Mouse (Mus musculus): Measurements from ENCODE around the gene Fbxw4. TPM values are rescaled to one million over a fixed set of nuclear protein-coding genes. Genes with fewer than 3 reads are reported as not detected.

Fbxw4 gene
- polyA plus RNA-seq, 1 experiment from 2014 or later: 9.2 TPM

DNA sequence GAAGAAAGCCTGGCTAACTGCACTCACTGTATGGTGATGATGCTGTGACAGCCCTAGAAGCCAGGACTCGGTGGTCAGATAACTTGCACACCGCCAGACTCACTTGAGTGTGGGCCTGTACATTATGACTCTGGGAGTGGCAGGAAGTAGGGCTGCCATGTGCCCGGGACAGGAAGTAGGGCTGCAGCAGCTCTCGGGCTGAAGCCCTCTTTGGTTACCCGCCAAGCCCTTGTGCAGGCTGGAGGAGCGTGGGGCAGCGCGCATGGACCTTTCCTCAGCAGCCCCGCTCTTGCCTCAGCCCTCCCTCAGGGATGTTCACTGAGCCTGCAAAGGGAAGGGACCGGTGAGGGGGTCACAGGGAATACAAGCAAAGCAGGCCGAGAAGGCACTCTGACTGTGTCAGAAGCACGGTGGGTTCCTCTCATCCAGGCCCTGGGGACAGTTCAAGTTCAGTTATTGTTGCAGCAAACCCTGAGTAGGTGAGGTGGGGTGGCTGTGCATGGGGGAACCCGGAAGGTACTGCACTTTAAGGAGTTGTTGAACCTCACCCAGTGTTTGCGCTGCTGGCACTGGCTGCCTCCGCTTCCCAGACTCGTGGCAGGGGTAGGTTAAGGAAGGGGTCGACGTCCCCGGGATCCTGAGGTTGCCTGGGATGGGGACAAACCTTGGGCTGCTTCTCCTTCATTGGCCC is 85.0 kb downstream of the Fbxw4 start:
- H3K4me2 ChIP-seq: no peak overlapping the region
- no peak overlapping the region for H3K4me3 ChIP-seq
- no peak overlapping the region for H3K27ac ChIP-seq (replicated peaks)
- WGBS: 66% methylated on average over 19 of the region's 19 CpGs
- no peak overlapping the region for H3K9ac ChIP-seq
- H3K36me3 ChIP-seq: peaks cover 26% of the 10 kb centered on the region
- ATAC-seq (ENCODE audit: low FRiP score, low read depth): no peak
- H3K27me3 ChIP-seq: no peaks in the 10 kb centered on the region
- H3K4me1 ChIP-seq (replicated peaks): peaks cover 20% of the 10 kb centered on the region
- H3K9me3 ChIP-seq: no peaks in the 10 kb centered on the region

DNA sequence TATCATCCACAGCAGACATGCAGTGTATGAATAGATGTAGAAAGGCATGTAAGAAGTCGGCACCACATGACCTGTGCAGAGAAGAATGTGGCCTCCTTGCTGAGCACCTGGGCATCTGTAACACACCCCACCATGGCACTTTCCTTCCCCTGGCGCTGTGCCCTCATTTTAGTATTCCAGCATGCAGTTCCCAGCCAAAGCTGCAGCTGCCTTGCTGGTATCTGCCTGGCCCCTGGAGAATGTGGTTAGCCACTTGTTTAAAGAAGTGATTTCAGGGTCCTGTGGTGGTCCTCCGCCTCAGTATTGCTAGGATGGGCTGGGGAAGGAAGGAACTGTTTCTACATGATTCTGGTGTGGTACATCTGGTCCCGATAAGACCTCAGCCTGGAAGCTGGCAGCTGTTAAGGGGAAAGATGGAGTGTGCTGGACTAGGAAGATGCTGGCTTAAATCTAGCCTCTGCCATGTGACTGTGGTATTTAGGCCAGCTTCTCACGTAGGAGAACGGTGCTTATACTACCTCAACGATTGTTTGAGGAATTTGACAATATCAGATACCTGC is 85.7 kb downstream of the Fbxw4 start:
- Histone ChIP-seq H3K9me3 (no peaks in the 10 kb centered on the region), H3K9ac (no peak overlapping the region), H3K4me3 (no peak overlapping the region), H3K27ac (replicated peaks) (0 out of 2 replicates have a peak overlapping the region, but pooled peaks have one; percentile 38), H3K4me2 (no peak overlapping the region), H3K27me3 (no peaks in the 10 kb centered on the region), H3K36me3 (peaks cover 26% of the 10 kb centered on the region), H3K4me1 (replicated peaks) (peaks cover 16% of the 10 kb centered on the region)
- WGBS: 88% methylated on average over 7 of the region's 7 CpGs
- ATAC-seq (ENCODE audit: low FRiP score, low read depth): no peak

DNA sequence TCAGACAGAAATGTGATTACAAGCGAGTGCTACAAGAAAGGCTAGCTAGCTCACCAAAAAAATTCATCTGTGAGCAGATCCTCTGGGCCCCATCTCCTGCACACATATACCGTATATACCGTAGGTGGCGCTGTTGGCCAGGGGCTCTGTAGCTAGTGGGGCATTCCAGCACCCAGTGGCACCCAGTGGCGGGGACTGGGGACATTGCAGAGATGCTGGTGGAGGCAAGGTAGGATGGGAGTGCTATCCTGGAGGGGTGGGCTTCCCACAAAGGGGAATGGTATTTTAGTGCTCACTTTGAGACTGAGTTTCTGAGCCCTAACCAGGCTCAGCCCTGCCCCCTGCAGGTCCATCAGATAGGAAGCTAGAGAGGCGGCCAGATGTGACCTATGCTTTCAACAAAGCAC is 86.2 kb downstream of the Fbxw4 start:
- H3K4me3 ChIP-seq: no peak overlapping the region
- peaks cover 23% of the 10 kb centered on the region for H3K36me3 ChIP-seq
- no peaks in the 10 kb centered on the region for H3K9me3 ChIP-seq
- WGBS: 23% methylated on average over 6 of the region's 6 CpGs
- ATAC-seq (ENCODE audit: low FRiP score, low read depth): peak; percentile 63; the same call in 1 of the 2 replicates
- no peaks in the 10 kb centered on the region for H3K27me3 ChIP-seq
- no peak overlapping the region for H3K9ac ChIP-seq
- no peak overlapping the region for H3K4me2 ChIP-seq
- H3K27ac ChIP-seq (replicated peaks): peak overlapping the region; percentile 38; the same call in 1 of the 2 replicates
- peaks cover 16% of the 10 kb centered on the region for H3K4me1 ChIP-seq (replicated peaks)

DNA sequence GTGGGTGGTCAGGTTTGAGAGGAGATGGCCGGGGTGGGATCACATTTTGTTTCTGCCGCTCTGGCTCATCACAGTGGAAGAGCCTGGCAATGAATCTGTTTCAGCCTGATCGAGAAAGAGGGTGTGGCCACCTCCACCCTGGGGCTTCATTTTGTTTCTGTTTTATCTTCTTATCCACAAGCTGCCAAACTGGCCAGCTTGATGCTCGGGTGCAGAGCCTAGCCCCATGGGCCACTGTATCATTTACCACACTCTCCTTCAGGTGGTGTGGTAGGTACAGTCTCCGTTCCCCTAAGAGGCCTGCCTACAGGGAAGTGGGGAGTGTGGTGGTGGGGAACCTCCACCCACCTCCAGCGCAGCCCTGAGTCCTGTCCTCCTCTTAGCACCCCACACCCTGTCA is 87.1 kb downstream of the Fbxw4 start:
- Histone ChIP-seq H3K4me3 (no peak overlapping the region), H3K36me3 (peaks cover 14% of the 10 kb centered on the region), H3K27ac (replicated peaks) (0 out of 2 replicates have a peak overlapping the region, but pooled peaks have one; percentile 22), H3K9ac (no peak overlapping the region), H3K27me3 (no peaks in the 10 kb centered on the region), H3K4me1 (replicated peaks) (peaks cover 16% of the 10 kb centered on the region), H3K4me2 (no peak overlapping the region), H3K9me3 (no peaks in the 10 kb centered on the region)
- ATAC-seq (ENCODE audit: low FRiP score, low read depth): no peak
- 76% methylated on average over 6 of the region's 6 CpGs for WGBS

DNA sequence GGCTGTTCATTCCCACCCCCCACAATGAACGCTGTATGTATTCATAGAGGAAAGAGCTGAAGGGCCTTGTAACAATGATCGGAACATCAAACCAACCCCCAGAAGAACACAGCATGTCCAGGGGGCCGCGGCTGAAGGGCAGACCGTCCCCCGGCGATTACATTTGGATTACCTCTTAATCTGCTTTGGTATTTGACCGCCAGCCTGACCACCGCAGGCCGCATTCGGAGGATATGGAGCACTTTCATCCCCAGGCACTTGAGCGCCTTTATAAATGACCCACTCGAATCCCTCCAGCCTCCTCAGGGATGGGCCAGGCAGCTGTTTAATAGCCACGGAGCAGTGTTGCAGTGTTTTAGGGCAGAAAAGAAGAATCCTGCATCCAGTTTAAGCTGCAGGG is 92.7 kb downstream of the Fbxw4 start:
- Histone ChIP-seq H3K27ac (replicated peaks) (no peak overlapping the region), H3K9me3 (no peaks in the 10 kb centered on the region), H3K27me3 (no peaks in the 10 kb centered on the region), H3K4me1 (replicated peaks) (peaks cover 20% of the 10 kb centered on the region), H3K4me2 (no peak overlapping the region), H3K36me3 (peaks cover 4% of the 10 kb centered on the region; the same call in 1 of the 2 replicates), H3K9ac (no peak overlapping the region), H3K4me3 (no peak overlapping the region)
- no peak for ATAC-seq (ENCODE audit: low FRiP score, low read depth)
- 35% methylated on average over 14 of the region's 14 CpGs for WGBS

DNA sequence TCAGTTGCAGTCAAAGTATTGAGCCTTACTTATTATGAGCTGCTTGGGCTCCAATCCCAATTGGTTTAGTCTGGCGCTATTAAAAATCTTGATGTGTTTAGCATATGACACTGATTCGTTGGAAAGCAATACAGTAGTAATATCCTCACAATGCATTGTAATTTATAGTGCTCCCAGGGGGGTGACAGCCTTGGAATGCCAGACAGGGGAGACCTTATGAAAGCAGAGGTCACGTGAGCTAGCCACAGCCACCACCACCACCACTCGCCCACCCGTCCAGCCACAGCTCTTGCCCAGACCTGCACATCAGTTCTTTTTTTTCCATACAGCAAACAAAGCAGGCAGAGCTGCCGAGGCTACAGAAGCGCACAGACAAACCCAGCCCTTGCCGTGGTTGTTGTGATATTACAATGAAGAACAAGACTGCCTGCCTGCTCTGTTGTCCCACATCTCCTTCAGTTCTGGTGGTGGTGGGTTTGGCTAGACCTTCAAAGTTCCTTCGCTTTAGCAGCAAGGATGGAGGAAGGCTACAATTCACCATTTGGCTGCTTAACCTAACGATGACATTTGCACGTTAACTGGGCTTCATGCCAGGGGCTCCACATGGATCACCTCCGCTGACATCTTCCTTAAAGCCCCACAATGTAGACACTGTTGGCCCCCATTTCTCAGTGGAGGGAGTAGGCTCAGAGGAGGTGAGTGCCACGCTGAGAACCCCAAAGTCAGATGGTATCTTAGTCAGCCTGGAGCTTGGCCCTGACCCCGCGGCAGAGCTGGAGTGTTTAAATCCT is 94.0 kb downstream of the Fbxw4 start:
- peak overlapping the region; percentile 60 for H3K27ac ChIP-seq (replicated peaks)
- H3K9me3 ChIP-seq: no peaks in the 10 kb centered on the region
- no peaks in the 10 kb centered on the region for H3K36me3 ChIP-seq
- no peak overlapping the region for H3K9ac ChIP-seq
- no peak for ATAC-seq (ENCODE audit: low FRiP score, low read depth)
- no peak overlapping the region for H3K4me3 ChIP-seq
- H3K27me3 ChIP-seq: no peaks in the 10 kb centered on the region
- H3K4me1 ChIP-seq (replicated peaks): peaks cover 25% of the 10 kb centered on the region
- H3K4me2 ChIP-seq: no peak overlapping the region
- 45% methylated on average over 15 of the region's 15 CpGs for WGBS

DNA sequence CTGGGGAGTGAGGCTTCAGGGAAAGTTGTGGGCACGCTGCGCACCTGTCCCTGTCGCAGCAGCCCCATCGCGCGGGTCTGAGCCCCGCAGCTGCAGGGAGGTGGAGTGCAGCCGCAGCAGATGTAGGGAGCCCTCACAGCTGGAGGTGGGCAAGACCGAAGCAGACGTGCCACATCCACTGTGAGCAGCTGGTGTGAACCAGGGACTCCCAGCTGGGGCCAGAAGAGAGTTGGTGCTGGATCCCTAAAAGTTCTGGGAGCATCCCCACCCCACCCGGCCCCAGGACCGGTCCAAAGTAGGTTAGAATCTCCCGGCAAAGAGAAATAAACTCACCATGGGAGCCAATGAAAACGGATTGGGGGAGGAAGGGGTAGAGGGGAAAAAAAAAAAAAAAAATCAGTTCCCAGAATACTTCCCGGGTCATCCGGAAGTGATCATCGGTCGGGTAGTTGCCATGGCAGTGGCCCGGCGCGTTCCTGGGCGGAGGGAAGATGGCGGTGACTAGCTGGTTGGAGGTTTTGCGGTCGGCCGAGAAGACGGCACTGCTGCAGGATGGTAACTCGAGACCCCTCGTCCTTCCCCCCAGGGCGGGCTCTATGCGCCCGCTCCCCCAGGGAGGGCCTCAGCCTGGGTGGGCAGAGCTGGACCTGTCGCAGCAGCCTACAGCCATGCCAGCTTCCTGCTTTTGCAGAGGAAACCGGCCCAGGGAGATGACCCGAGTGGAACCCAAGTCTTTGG is 99.8 kb downstream of the Fbxw4 start, which contains the start of the genes Poll and Gm17018:
Gene Poll (minus strand): TSS at position 379 of the 738 bp plus-strand sequence.
Gene Gm17018 (plus strand): TSS at position 463 of the 738 bp plus-strand sequence.
- peaks cover 18% of the 10 kb centered on the region for H3K4me1 ChIP-seq (replicated peaks)
- peak; percentile 91 for ATAC-seq (ENCODE audit: low FRiP score, low read depth)
- H3K4me3 ChIP-seq: peak within 1 kb of the TSS; percentile 75
- peak within 1 kb of the TSS; percentile 64 for H3K9ac ChIP-seq
- H3K36me3 ChIP-seq: no peaks in the 10 kb centered on the region
- WGBS: under 1% methylated on average over 35 of the region's 35 CpGs
- no peaks in the 10 kb centered on the region for H3K9me3 ChIP-seq
- H3K4me2 ChIP-seq: peak within 1 kb of the TSS; percentile 94
- H3K27ac ChIP-seq (replicated peaks): peak within 1 kb of the TSS; percentile 73
- no peaks in the 10 kb centered on the region for H3K27me3 ChIP-seq

DNA sequence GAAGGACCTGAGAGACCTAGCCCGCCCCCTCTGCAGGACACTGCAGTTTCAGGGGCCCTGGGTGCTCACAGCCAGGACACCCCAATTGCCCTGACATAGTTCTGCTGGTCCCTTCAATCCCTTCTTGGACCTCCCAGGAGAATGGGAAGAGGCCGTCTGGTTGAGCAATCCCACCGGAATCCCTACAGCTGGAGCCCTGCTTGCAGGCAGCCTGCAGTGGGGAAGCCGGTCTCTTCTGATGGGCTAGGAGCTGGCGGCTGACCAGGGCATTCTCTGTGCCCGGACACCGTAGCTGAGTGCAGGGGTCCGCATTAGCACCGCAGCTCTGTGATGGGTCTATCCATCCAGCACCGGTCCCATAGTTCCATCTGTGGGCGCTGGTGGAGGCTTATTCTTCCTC is 106.0 kb downstream of the Fbxw4 start:
- Histone ChIP-seq H3K4me3 (no peak overlapping the region), H3K27me3 (no peaks in the 10 kb centered on the region), H3K27ac (replicated peaks) (no peak overlapping the region), H3K9ac (no peak overlapping the region), H3K4me2 (no peak overlapping the region), H3K36me3 (no peaks in the 10 kb centered on the region), H3K4me1 (replicated peaks) (0 out of 2 replicates have a peak, but pooled peaks cover 2% of the 10 kb centered on the region), H3K9me3 (no peaks in the 10 kb centered on the region)
- ATAC-seq (ENCODE audit: low FRiP score, low read depth): no peak
- WGBS: 96% methylated on average over 11 of the region's 11 CpGs

DNA sequence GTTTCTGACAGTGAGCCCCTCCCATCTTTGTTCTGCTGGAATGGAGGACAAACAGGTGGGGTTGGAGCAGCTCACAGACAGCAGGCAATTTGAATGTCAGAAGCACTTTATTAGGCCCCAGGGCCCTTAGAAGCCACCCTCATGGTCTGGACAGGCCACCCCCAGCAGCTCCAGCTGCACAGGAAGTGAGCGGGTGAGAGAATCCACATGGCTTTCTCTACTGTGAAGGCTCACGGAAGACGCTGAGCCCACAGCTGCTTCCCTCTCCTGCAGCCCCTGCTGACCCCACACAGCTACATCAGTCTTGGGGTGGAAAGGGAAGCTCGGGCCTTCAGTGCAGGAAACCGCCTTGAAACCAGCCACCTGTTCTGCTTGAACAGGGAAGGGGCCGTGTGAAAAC is 107.9 kb downstream of the Fbxw4 start:
- H3K27ac ChIP-seq (replicated peaks): no peak overlapping the region
- no peaks in the 10 kb centered on the region for H3K9me3 ChIP-seq
- WGBS: 90% methylated on average over 6 of the region's 6 CpGs
- no peak for ATAC-seq (ENCODE audit: low FRiP score, low read depth)
- H3K4me1 ChIP-seq (replicated peaks): 0 out of 2 replicates have a peak, but pooled peaks cover 7% of the 10 kb centered on the region
- no peak overlapping the region for H3K4me2 ChIP-seq
- H3K9ac ChIP-seq: no peak overlapping the region
- H3K36me3 ChIP-seq: no peaks in the 10 kb centered on the region
- no peak overlapping the region for H3K4me3 ChIP-seq
- H3K27me3 ChIP-seq: 0 out of 2 replicates have a peak, but pooled peaks cover under 1% of the 10 kb centered on the region

DNA sequence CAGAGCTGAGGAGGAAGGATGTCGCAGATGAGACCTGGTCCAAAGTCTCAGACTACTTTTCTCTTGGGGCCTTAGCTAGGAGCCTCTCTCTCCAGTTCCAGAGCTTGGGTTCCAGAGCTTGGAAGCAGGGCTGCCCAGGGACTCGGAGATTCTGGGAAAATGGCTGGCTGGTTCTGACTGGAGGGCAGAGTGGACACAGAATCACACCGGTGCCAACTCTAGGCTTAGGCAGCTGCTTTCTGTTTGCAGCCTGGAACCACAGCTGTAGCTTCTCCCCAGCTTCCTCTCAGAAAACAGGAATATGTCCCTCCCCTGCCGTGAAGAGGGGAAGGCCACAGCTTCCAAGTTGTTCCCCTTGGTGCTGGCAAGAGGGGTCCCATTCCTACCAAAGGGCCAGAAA is 110.2 kb downstream of the Fbxw4 start:
- H3K36me3 ChIP-seq: no peaks in the 10 kb centered on the region
- H3K4me3 ChIP-seq: no peak overlapping the region
- H3K4me1 ChIP-seq (replicated peaks): peaks cover 7% of the 10 kb centered on the region; the same call in 1 of the 2 replicates
- H3K27ac ChIP-seq (replicated peaks): no peak overlapping the region
- 75% methylated on average over 4 of the region's 4 CpGs for WGBS
- H3K9ac ChIP-seq: no peak overlapping the region
- ATAC-seq (ENCODE audit: low FRiP score, low read depth): no peak
- no peaks in the 10 kb centered on the region for H3K9me3 ChIP-seq
- H3K27me3 ChIP-seq: peaks cover 15% of the 10 kb centered on the region
- no peak overlapping the region for H3K4me2 ChIP-seq

DNA sequence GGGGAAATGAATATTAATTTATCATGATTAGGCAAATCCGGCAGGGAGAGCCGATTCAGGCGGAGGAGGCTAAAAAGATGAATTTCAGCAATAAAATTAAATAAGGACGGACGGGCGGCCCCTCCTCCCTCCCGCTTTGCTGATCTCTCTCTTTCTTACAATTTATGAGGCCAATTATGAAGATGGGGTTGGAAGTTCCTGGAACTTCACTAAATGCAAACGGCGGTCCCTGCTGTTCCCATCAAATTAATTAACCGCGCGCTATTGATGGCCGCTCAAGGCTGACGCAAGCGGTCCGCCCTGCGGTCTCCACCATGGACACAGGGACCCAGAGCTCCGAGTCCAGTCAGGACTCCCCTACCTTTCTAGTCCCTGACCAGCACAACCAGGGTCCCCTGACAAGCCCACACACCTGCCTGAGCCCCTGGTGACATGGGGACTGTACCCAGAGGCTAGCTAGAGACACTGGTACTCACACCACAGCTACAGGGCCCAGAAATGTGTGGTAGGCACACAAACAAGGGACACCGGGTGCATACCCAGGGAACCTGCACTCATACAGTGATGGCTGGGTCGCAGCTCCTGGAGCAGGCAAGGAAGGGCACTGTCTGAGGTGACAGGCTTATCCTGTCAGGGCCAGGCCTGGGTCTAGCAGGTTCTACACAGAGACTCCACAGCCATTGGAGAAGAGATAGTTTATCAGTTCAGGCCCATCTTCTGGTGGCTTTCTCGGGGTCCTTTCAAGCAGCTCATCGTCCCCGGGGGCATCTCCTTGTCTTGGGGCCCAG is 110.8 kb downstream of the Fbxw4 start:
- WGBS: 54% methylated on average over 23 of the region's 23 CpGs
- Histone ChIP-seq H3K27me3 (peaks cover 15% of the 10 kb centered on the region), H3K36me3 (no peaks in the 10 kb centered on the region), H3K4me1 (replicated peaks) (peaks cover 13% of the 10 kb centered on the region), H3K9me3 (no peaks in the 10 kb centered on the region), H3K27ac (replicated peaks) (no peak overlapping the region), H3K4me2 (0 out of 2 replicates have a peak overlapping the region, but pooled peaks have one; percentile 0), H3K9ac (no peak overlapping the region), H3K4me3 (no peak overlapping the region)
- no peak for ATAC-seq (ENCODE audit: low FRiP score, low read depth)
